Mouse (Mus musculus): ENCODE measurements at regions not wholly inside any gene's neighbourhood (a gene's known extent, or its start where the extent isn't known, plus 50 kb on each side); places are given as distances from the start of the nearest gene placed in this dataset.

- H3K27ac ChIP-seq (ENCODE audit: insufficient read depth, low read depth), result no peak overlapping the region
- H3K36me3 ChIP-seq (replicated peaks in 1 of 2; ENCODE audit: control insufficient read depth in 1 of 2, insufficient read depth in 1 of 2, low read length in 1 of 2), result no peaks in the 10 kb centered on the region
- no peak overlapping the region for H3K9ac ChIP-seq (ENCODE audit: insufficient read depth, low read depth)
- dilution Hi-C loops (cut with MboI; ENCODE audit: extremely low pct_ligation_motif_present, extremely low pct_unique_long_range_greater_than_20kb, low sequenced_read_pairs) (no loop called here), in situ Hi-C loops (cut with MboI; ENCODE audit: low pct_ligation_motif_present, low pct_unique_long_range_greater_than_20kb, low sequenced_read_pairs) (no loop called here)
- H3K4me1 ChIP-seq (ENCODE audit: control insufficient read depth in 1 of 2, insufficient read depth in 2 of 2), result no peaks in the 10 kb centered on the region
- TF ChIP-seq ELF1 (IDR thresholded peaks at IDR 0.05; ENCODE audit: low read depth, low read length), result no peak
- no peak for TF ChIP-seq RAD21 (IDR thresholded peaks at IDR 0.05; ENCODE audit: low read depth, low read length)
- TF ChIP-seq E2F4 (IDR thresholded peaks at IDR 0.05; ENCODE audit: insufficient replicate concordance, low read depth, low read length), result no peak
- TF ChIP-seq PAX5 (IDR thresholded peaks at IDR 0.05; ENCODE audit: low read length), result no peak
- no peak for TF ChIP-seq POLR2A (IDR thresholded peaks at IDR 0.05; ENCODE audit: low read depth, low read length)
- TF ChIP-seq MAX (IDR thresholded peaks at IDR 0.05; ENCODE audit: low read length), result no peak
- no peak for TF ChIP-seq USF1 (IDR thresholded peaks at IDR 0.05; ENCODE audit: low read depth, low read length)
- TF ChIP-seq HCFC1 (IDR thresholded peaks at IDR 0.05; ENCODE audit: low read depth, low read length), result no peak
- TF ChIP-seq ZNF384 (IDR thresholded peaks at IDR 0.05; ENCODE audit: low read depth, low read length), result no peak
- no peak for TF ChIP-seq ZMIZ1 (IDR thresholded peaks at IDR 0.05; ENCODE audit: low read depth, low read length)
- no peak for TF ChIP-seq ZC3H11A (IDR thresholded peaks at IDR 0.05; ENCODE audit: low read depth, low read length)
- no peak overlapping the region for H3K4me3 ChIP-seq (replicated peaks in 1 of 3; ENCODE audit: low read depth in 2 of 3, low read length in 2 of 3, poor library complexity in 1 of 3)
- no peaks in the 10 kb centered on the region for H3K79me2 ChIP-seq (replicated peaks; ENCODE audit: control insufficient read depth, extremely low read depth, insufficient read depth, poor library complexity, severe bottlenecking)
- H3K27me3 ChIP-seq (replicated peaks), result peaks cover 74% of the 10 kb centered on the region
- no peak overlapping the region for H3K4me2 ChIP-seq (ENCODE audit: insufficient read depth, low read depth, poor library complexity, severe bottlenecking)
- H3K9me3 ChIP-seq (replicated peaks; ENCODE audit: low read length), result peaks cover 2% of the 10 kb centered on the region
- no peak for DNase-seq (ENCODE audit: extremely low read depth)
These were observed 166.1 kb downstream of the Ptpru start for GRCm38 (mm10) chr4:131671784-131672515.

GRCm38 (mm10) chr4:131677966-131678365, 160.1 kb downstream of the Ptpru start:
- no peak overlapping the region for H3K9ac ChIP-seq (ENCODE audit: insufficient read depth, low read depth)
- no peaks in the 10 kb centered on the region for H3K36me3 ChIP-seq (replicated peaks in 1 of 2; ENCODE audit: control insufficient read depth in 1 of 2, insufficient read depth in 1 of 2, low read length in 1 of 2)
- H3K4me1 ChIP-seq (ENCODE audit: control insufficient read depth in 1 of 2, insufficient read depth in 2 of 2), result no peaks in the 10 kb centered on the region; a peak in 1 of 4 replicates
- DNase-seq (ENCODE audit: extremely low read depth), result no peak
- no peak for TF ChIP-seq JUN (IDR thresholded peaks at IDR 0.05; ENCODE audit: insufficient read depth, low read depth, low read length)
- TF ChIP-seq MAX (IDR thresholded peaks at IDR 0.05; ENCODE audit: low read length), result no peak
- dilution Hi-C loops (cut with MboI; ENCODE audit: extremely low pct_ligation_motif_present, extremely low pct_unique_long_range_greater_than_20kb, low sequenced_read_pairs), result no loop called here
- no peak overlapping the region for H3K4me2 ChIP-seq (ENCODE audit: insufficient read depth, low read depth, poor library complexity, severe bottlenecking)
- peaks cover 66% of the 10 kb centered on the region for H3K27me3 ChIP-seq (replicated peaks)
- H3K27ac ChIP-seq (ENCODE audit: insufficient read depth, low read depth), result no peak overlapping the region
- no peaks in the 10 kb centered on the region for H3K9me3 ChIP-seq (replicated peaks; ENCODE audit: low read length)
- no peaks in the 10 kb centered on the region for H3K79me2 ChIP-seq (replicated peaks; ENCODE audit: control insufficient read depth, extremely low read depth, insufficient read depth, poor library complexity, severe bottlenecking)
- in situ Hi-C loops (cut with MboI; ENCODE audit: low pct_ligation_motif_present, low pct_unique_long_range_greater_than_20kb, low sequenced_read_pairs), result no loop called here
- H3K4me3 ChIP-seq (replicated peaks in 1 of 3; ENCODE audit: low read depth in 2 of 3, low read length in 2 of 3, poor library complexity in 1 of 3), result no peak overlapping the region

GRCm38 (mm10) chr4:131683176-131683575, 154.9 kb downstream of the Ptpru start:
- Histone ChIP-seq H3K4me2 (ENCODE audit: insufficient read depth, low read depth, poor library complexity, severe bottlenecking) (no peak overlapping the region), H3K79me2 (replicated peaks; ENCODE audit: control insufficient read depth, extremely low read depth, insufficient read depth, poor library complexity, severe bottlenecking) (no peaks in the 10 kb centered on the region), H3K27me3 (replicated peaks) (peaks cover 75% of the 10 kb centered on the region), H3K27ac (ENCODE audit: insufficient read depth, low read depth) (no peak overlapping the region), H3K4me3 (replicated peaks in 1 of 3; ENCODE audit: low read depth in 2 of 3, low read length in 2 of 3, poor library complexity in 1 of 3) (no peak overlapping the region), H3K9ac (ENCODE audit: insufficient read depth, low read depth) (no peak overlapping the region), H3K4me1 (ENCODE audit: control insufficient read depth in 1 of 2, insufficient read depth in 2 of 2) (no peaks in the 10 kb centered on the region; a peak in 1 of 4 replicates), H3K9me3 (replicated peaks; ENCODE audit: low read length) (peaks cover 15% of the 10 kb centered on the region), H3K36me3 (replicated peaks in 1 of 2; ENCODE audit: control insufficient read depth in 1 of 2, insufficient read depth in 1 of 2, low read length in 1 of 2) (no peaks in the 10 kb centered on the region)
- TF ChIP-seq MAFK (IDR thresholded peaks at IDR 0.05; ENCODE audit: insufficient replicate concordance, low read length) (no peak), KAT2A (IDR thresholded peaks at IDR 0.05; ENCODE audit: insufficient replicate concordance, low read length) (no peak), IRF4 (IDR thresholded peaks at IDR 0.05; ENCODE audit: low read depth, low read length) (no peak), CTCF (conservative IDR thresholded peaks at IDR 0.05 in 1 of 2, IDR thresholded peaks at IDR 0.05 in 1 of 2; ENCODE audit: low read depth in 2 of 2, low read length in 2 of 2) (no peak), ZMIZ1 (IDR thresholded peaks at IDR 0.05; ENCODE audit: low read depth, low read length) (no peak), ZNF384 (IDR thresholded peaks at IDR 0.05; ENCODE audit: low read depth, low read length) (no peak), ZC3H11A (IDR thresholded peaks at IDR 0.05; ENCODE audit: low read depth, low read length) (no peak), UBTF (IDR thresholded peaks at IDR 0.05; ENCODE audit: low read depth, low read length) (no peak), SMC3 (IDR thresholded peaks at IDR 0.05; ENCODE audit: low read depth, low read length) (no peak), NRF1 (IDR thresholded peaks at IDR 0.05; ENCODE audit: low read depth, low read length) (no peak), GABPA (IDR thresholded peaks at IDR 0.05; ENCODE audit: insufficient replicate concordance, low read depth, low read length) (no peak), SIN3A (IDR thresholded peaks at IDR 0.05; ENCODE audit: low read length) (no peak), USF1 (IDR thresholded peaks at IDR 0.05; ENCODE audit: low read depth, low read length) (no peak), USF2 (conservative IDR thresholded peaks at IDR 0.05; ENCODE audit: low read depth, low read length) (no peak), MYC (IDR thresholded peaks at IDR 0.05; ENCODE audit: low read depth, low read length) (no peak), RCOR1 (conservative IDR thresholded peaks at IDR 0.05; ENCODE audit: low read depth, low read length) (no peak)
- in situ Hi-C loops (cut with MboI; ENCODE audit: low pct_ligation_motif_present, low pct_unique_long_range_greater_than_20kb, low sequenced_read_pairs) (no loop called here), dilution Hi-C loops (cut with MboI; ENCODE audit: extremely low pct_ligation_motif_present, extremely low pct_unique_long_range_greater_than_20kb, low sequenced_read_pairs) (no loop called here)
- DNase-seq (ENCODE audit: extremely low read depth), result no peak

Data from CH12.LX (cell line).